Mouse (Mus musculus) testis, postnatal 10 days (tissue): ENCODE results near the gene Pik3r6.

ENCODE experiments used
- DNase-seq: peaks from one replicate; pipeline ENCODE4 v3.0.0; 2021; ENCODE audit warnings: low spot score

The Pik3r6 gene

GRCm38 (mm10) chr11:68536026-68536425 is 33.2 kb downstream of the Pik3r6 start:
- no peak for DNase-seq

- no peak for DNase-seq
These were observed 33.6 kb downstream of the Pik3r6 start for GRCm38 (mm10) chr11:68536465-68536864.

- no peak for DNase-seq
These were observed 36.8 kb downstream of the Pik3r6 start for GRCm38 (mm10) chr11:68539621-68540020.

GRCm38 (mm10) chr11:68544554-68544953 is 41.7 kb downstream of the Pik3r6 start:
- peak; percentile 66 for DNase-seq

- DNase-seq: no peak
These were observed 42.4 kb downstream of the Pik3r6 start for GRCm38 (mm10) chr11:68545172-68545571.

- DNase-seq: no peak
These were observed 42.9 kb downstream of the Pik3r6 start for GRCm38 (mm10) chr11:68545682-68546222.

GRCm38 (mm10) chr11:68547484-68547883 is 44.7 kb downstream of the Pik3r6 start:
- DNase-seq: no peak

- no peak for DNase-seq
These were observed 46.8 kb downstream of the Pik3r6 start for GRCm38 (mm10) chr11:68549597-68549996.

- no peak for DNase-seq
These were observed 47.5 kb downstream of the Pik3r6 start for GRCm38 (mm10) chr11:68550358-68550757.

GRCm38 (mm10) chr11:68553981-68554471 is 51.2 kb downstream of the Pik3r6 start:
- DNase-seq: peak; percentile 72

GRCm38 (mm10) chr11:68555918-68556584 is 53.2 kb downstream of the Pik3r6 start, which contains the start of gene Mfsd6l:
Gene Mfsd6l (plus strand): TSS chr11:68556186.
- DNase-seq: peak; percentile 57

- no peak for DNase-seq
These were observed 56.7 kb downstream of the Pik3r6 start for GRCm38 (mm10) chr11:68559546-68559945.

- DNase-seq: no peak
These were observed 59.4 kb downstream of the Pik3r6 start for GRCm38 (mm10) chr11:68561957-68562950.

GRCm38 (mm10) chr11:68564356-68565031 is 61.7 kb downstream of the Pik3r6 start:
- no peak for DNase-seq

- DNase-seq: no peak
These were observed 62.2 kb downstream of the Pik3r6 start for GRCm38 (mm10) chr11:68565032-68565429.

- peak; percentile 87 for DNase-seq
These were observed 63.7 kb downstream of the Pik3r6 start for GRCm38 (mm10) chr11:68566447-68567059.

GRCm38 (mm10) chr11:68570861-68571260 is 68.0 kb downstream of the Pik3r6 start:
- DNase-seq: no peak

GRCm38 (mm10) chr11:68577076-68577475 is 74.3 kb downstream of the Pik3r6 start:
- no peak for DNase-seq

- DNase-seq: peak; percentile 73
These were observed 76.7 kb downstream of the Pik3r6 start for GRCm38 (mm10) chr11:68579462-68579881.

GRCm38 (mm10) chr11:68580566-68580965 is 77.7 kb downstream of the Pik3r6 start:
- no peak for DNase-seq

GRCm38 (mm10) chr11:68583225-68583624 is 80.4 kb downstream of the Pik3r6 start:
- DNase-seq: no peak
